ENCODE assay signal across 14 mouse cellular contexts in the genomic region with DNA sequence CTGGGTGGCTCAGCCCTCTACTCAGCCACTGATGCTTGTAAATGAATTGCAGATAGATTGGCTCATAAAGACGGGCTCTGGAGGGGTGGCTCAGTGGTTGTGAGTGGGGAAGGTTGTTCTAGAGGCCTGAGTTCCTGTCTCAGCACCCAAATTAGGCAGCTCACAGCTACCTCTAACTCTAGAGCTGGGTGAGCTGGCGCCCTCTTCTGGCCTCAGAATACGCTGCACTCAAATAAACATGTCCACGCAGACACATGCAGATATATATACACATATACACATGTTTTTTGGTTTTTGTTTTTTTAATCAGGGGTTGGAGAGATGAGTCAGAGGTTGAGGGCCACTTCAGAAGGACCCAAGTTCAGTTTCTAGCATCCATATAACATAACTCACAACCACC.
DNase-seq lines count a peak whose midpoint lies in the region; ATAC-seq and TF ChIP-seq lines count a peak whose summit lies in the region.
"Had no signal": no experiment of that assay in that cellular context is flagged by ENCODE, and none has a peak within 500 bp of the region (broad histone marks: within the 10 kb centered on the region; RNA-seq: fewer than 3 reads in every experiment).

No protein-coding gene starts in this region.

- in situ Hi-C loops in Patski (cut with MboI; ENCODE audit: low pct_unique_long_range_greater_than_20kb) = loop anchor here (25.0 kb wide), 1 partner anchor 1359 kb away; no protein-coding TSS in a partner anchor

- no peak overlapping the region for H3K4me3 ChIP-seq in gastrocnemius, adult 2 months
- H3K4me3 ChIP-seq in lung, postnatal 0 days (ENCODE audit: low read depth, low read length) = no peak overlapping the region
- H3K4me3 ChIP-seq: embryonic facial prominence, embryonic 15.5 days; limb, embryonic 15.5 days had no signal

- no peaks in the 10 kb centered on the region for H3K27me3 ChIP-seq in lung, postnatal 0 days (replicated peaks; ENCODE audit: insufficient read depth, low read length)
- H3K27me3 ChIP-seq in Patski = no peaks in the 10 kb centered on the region
- H3K27me3 ChIP-seq: embryonic facial prominence, embryonic 15.5 days; limb, embryonic 15.5 days had no signal

- no peaks in the 10 kb centered on the region for H3K9me3 ChIP-seq in lung, postnatal 0 days (ENCODE audit: low read length)
- H3K9me3 ChIP-seq: embryonic facial prominence, embryonic 15.5 days; limb, embryonic 15.5 days had no signal

- TF ChIP-seq EP300 in lung, postnatal 0 days (IDR thresholded peaks at IDR 0.05) = no peak

- POLR2A ChIA-PET in Patski (lab: Charles Lee) = no interaction called here

- H3K36me3 ChIP-seq in lung, postnatal 0 days (ENCODE audit: insufficient read depth, low read length) = no peaks in the 10 kb centered on the region
- H3K36me3 ChIP-seq: embryonic facial prominence, embryonic 15.5 days; limb, embryonic 15.5 days had no signal

- WGBS in lung, postnatal 0 days = 93% methylated on average over 4 of the region's 4 CpGs

- CTCF ChIA-PET in Patski (lab: Charles Lee) = no interaction called here

- no peak overlapping the region for H3K4me2 ChIP-seq in lung, postnatal 0 days (replicated peaks; ENCODE audit: low read depth, low read length)
- H3K4me2 ChIP-seq: embryonic facial prominence, embryonic 15.5 days; limb, embryonic 15.5 days had no signal

- no peak overlapping the region for H3K9ac ChIP-seq in lung, postnatal 0 days (replicated peaks; ENCODE audit: low read depth)
- H3K9ac ChIP-seq: embryonic facial prominence, embryonic 15.5 days; limb, embryonic 15.5 days had no signal

- no peaks in the 10 kb centered on the region for H3K4me1 ChIP-seq in lung, postnatal 0 days (ENCODE audit: insufficient read depth, low read depth, low read length)
- H3K4me1 ChIP-seq: embryonic facial prominence, embryonic 15.5 days; limb, embryonic 15.5 days had no signal

- no peak overlapping the region for H3K27ac ChIP-seq in gastrocnemius, adult 2 months
- H3K27ac ChIP-seq in lung, postnatal 0 days (ENCODE audit: low read length) = no peak overlapping the region
- H3K27ac ChIP-seq: embryonic facial prominence, embryonic 15.5 days; limb, embryonic 15.5 days had no signal

- no peak for DNase-seq in gastrocnemius, adult 2 months
- no peak for DNase-seq in gastrocnemius, postnatal 14 days
- DNase-seq in lung, postnatal 0 days (ENCODE audit: low spot score) = no peak
- no peak for DNase-seq in lung, postnatal 25 days (ENCODE audit: low spot score)
- no peak for DNase-seq in Patski (ENCODE audit: low read depth, low spot score)
- DNase-seq in left cerebral cortex, postnatal 14 days (ENCODE audit: low spot score in 2 of 2) = no peak
- DNase-seq in frontal cortex, postnatal 14 days (ENCODE audit: low spot score in 2 of 2) = no peak
- DNase-seq: cerebellum, postnatal 36 days; heart, adult 18-20 months; kidney, adult 8-10 months had no signal

- intact Hi-C loops in gastrocnemius, adult 2 months (cut with DNase I) = no loop called here
- intact Hi-C loops in gastrocnemius, postnatal 14 days (cut with DNase I; ENCODE audit: low total_unique reads) = no loop called here
- intact Hi-C loops in left cerebral cortex, postnatal 14 days (cut with DNase I) = no loop called here

- peak; percentile 14; the same call in 1 of the 2 replicates for TF ChIP-seq CTCF in gastrocnemius, adult 2 months (IDR thresholded peaks at IDR 0.05)
- peak; percentile 32 for TF ChIP-seq CTCF in lung, postnatal 0 days (IDR thresholded peaks at IDR 0.05)
- peak; percentile 36 for TF ChIP-seq CTCF in Patski (IDR thresholded peaks at IDR 0.05)

- no peak for ATAC-seq in lung, postnatal 0 days
- no peak for ATAC-seq in Patski
- ATAC-seq in megakaryocyte-erythroid progenitor cell, adult 5-6 weeks (replicated peaks; ENCODE audit: low FRiP score, low TSS enrichment, poor library complexity, severe bottlenecking) = peak; percentile 55; the same call in 1 of the 2 replicates
- ATAC-seq: forebrain, embryonic 16.5 days had no signal
